Mouse (Mus musculus): Measurements from ENCODE around the gene Ccdc78.

DNA sequence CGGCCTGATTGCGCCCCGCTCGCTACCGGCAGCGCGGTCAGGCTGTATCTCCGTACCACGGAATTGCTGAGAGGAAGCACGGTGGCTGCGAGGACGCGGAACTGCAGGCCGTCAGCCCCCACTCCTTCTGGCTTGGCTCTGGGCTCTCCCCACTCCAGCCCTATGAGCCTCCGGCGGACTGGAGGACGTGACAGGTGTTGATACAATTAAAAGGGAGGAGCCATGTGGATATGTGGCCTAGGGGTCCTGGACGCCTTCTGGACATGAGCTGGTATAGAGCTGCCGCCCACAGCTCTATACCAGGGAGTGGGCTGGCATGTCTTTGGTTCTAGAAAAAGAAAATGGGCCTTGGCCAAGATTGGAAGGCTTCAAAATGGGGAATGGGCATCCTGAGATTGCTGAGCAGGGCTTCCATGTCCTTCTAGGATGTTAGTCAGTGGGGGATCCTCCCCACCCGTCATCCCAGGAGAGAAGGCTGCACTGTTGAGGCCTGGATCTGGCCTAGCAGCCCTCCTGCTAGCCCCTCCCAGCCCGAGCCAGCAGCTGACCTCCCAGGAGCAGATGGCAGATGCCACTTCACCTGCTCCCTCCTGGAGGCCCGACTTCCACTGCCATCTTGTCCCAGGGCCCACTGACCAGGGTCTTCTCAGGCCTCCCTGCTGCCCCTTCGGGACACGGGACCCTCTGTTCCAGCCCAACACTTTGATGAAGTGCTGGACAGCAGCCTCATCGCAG, 23.4 kb downstream of the Ccdc78 start:
- TF ChIP-seq CTCF (IDR thresholded peaks at IDR 0.05; ENCODE audit: control insufficient read depth, insufficient read depth, insufficient replicate concordance, low read depth, low read length), result no peak
- no peak for TF ChIP-seq POLR2A (IDR thresholded peaks at IDR 0.05; ENCODE audit: control insufficient read depth, low read depth, low read length)

Measured in testis, adult 2 months (tissue).